Mouse (Mus musculus) small intestine, adult 2 months (tissue): ENCODE results near the gene Nfasc. TPM values are rescaled to one million over a fixed set of nuclear protein-coding genes. Genes with fewer than 3 reads are reported as not detected.

Source experiments
- H3K27ac ChIP-seq: fragments of 200-500 bp; 2 replicates; pipeline ENCODE4 v1.5.1; 2012; ENCODE audit warnings: low read depth, low read length, control low read depth, inconsistent platforms; ENCODE audit not compliant: insufficient read depth
- H3K27me3 ChIP-seq: fragments of 200-500 bp; 2 replicates; pipeline ENCODE4 v1.6.1; 2012; ENCODE audit warnings: mild to moderate bottlenecking, moderate library complexity, low read length, inconsistent platforms; ENCODE audit not compliant: control insufficient read depth, insufficient read depth
- H3K36me3 ChIP-seq: fragments of 200-500 bp; 2 replicates; pipeline ENCODE4 v1.6.1; 2012; ENCODE audit warnings: mild to moderate bottlenecking, low read length, control low read depth, inconsistent platforms; ENCODE audit not compliant: control insufficient read depth, insufficient read depth
- H3K4me1 ChIP-seq: fragments of 200-500 bp; 2 replicates; pipeline ENCODE4 v1.6.1; 2012; ENCODE audit warnings: low read length, inconsistent platforms, mixed read lengths; ENCODE audit not compliant: control insufficient read depth, insufficient read depth, insufficient read length
- H3K4me3 ChIP-seq: fragments of 200-500 bp; 2 replicates; pipeline ENCODE4 v1.5.1; 2012; ENCODE audit warnings: low read depth, mild to moderate bottlenecking, control low read depth, inconsistent platforms, low read length, moderate library complexity
- CTCF ChIP-seq: fragments of 200-500 bp; IDR thresholded peaks from 2 replicates; pipeline ENCODE4 v1.5.1; 2012; ENCODE audit warnings: low read depth, mild to moderate bottlenecking, control low read depth, inconsistent platforms, low read length, moderate library complexity, mixed read lengths; ENCODE audit not compliant: insufficient replicate concordance, insufficient read length; ENCODE audit errors: extremely low read depth
- POLR2A ChIP-seq: fragments of 200-500 bp; IDR thresholded peaks from 2 replicates; pipeline ENCODE4 v1.6.1; 2012; ENCODE audit warnings: low read depth, mild to moderate bottlenecking, control low read depth, inconsistent platforms, low read length, moderate library complexity
- WGBS: fragments of 180-500 bp; shearing (Covaris S2); methylation state at CpG from one replicate; pipeline ENCODE4 v1.1.7; 2018; 5-methylcytosine and 5-hydroxymethylcytosine counted together
- polyA plus RNA-seq: library from polyadenylated mRNA; depleted of rRNA; stranded (reverse); fragments of >200 nt; gene quantifications from 2 replicates; pipeline ENCODE4 v1.2.3, GENCODE M21; 2012

Gene Nfasc
- polyA plus RNA-seq, 1 experiment: 0.90 TPM

DNA sequence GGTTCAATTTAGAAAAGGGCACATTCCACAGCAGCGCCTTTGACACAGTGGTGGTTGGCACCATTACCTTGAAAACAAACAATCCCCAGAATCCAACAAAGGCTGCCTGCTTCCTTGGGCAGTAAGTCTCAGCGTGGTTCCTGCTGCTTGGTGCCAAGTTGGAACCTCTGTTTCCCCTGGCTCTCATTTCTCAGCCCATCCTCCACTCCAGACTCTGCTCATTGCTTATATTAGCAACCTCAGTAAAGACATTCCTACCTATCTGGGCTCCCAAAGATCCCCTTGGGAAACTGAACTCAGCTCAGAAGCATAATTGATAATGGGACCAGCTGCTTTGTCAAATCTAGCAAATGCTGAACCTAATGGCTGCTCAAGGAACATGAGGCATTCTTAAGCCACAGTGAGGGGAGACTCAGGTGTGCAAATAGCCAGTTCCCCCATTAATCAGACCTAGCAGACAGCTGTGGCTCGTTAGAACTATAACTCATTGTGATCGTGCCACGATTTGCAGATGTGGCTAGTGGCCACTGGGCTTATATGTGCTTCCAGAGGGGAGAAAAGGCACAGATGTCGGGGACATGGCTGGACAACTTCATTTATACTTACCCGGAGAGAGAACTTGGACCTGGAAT is 115.4 kb downstream of the Nfasc start:
- WGBS: 62% methylated on average over 7 of the region's 7 CpGs
- Histone ChIP-seq H3K4me1 (no peaks in the 10 kb centered on the region), H3K27me3 (no peaks in the 10 kb centered on the region), H3K36me3 (no peaks in the 10 kb centered on the region), H3K27ac (no peak overlapping the region), H3K4me3 (no peak overlapping the region)
- TF ChIP-seq CTCF (no peak), POLR2A (no peak)

DNA sequence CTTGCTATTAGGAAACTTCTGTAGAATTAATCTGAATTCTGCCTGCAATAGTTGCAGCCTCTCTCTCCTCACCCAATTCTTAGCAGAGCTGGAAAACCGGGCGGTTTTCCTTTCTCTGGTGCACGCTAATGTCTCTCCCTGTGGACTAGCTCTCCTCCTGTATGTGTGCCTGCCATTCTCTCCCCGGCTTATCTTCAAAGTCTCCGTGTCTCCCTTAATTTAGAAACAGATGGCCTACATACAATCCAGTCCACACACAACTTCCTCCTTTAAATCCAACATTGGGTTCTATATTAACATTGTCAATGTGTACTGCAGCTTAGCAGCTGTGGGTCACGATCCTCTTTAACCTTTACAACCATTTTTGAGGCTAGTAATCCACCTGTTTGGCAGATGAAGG is 116.6 kb downstream of the Nfasc start:
- WGBS: 60% methylated on average over 6 of the region's 6 CpGs
- H3K27ac ChIP-seq: no peak overlapping the region
- H3K27me3 ChIP-seq: no peaks in the 10 kb centered on the region
- no peaks in the 10 kb centered on the region for H3K4me1 ChIP-seq
- no peak overlapping the region for H3K4me3 ChIP-seq
- TF ChIP-seq CTCF: no peak
- TF ChIP-seq POLR2A: no peak
- H3K36me3 ChIP-seq: no peaks in the 10 kb centered on the region

DNA sequence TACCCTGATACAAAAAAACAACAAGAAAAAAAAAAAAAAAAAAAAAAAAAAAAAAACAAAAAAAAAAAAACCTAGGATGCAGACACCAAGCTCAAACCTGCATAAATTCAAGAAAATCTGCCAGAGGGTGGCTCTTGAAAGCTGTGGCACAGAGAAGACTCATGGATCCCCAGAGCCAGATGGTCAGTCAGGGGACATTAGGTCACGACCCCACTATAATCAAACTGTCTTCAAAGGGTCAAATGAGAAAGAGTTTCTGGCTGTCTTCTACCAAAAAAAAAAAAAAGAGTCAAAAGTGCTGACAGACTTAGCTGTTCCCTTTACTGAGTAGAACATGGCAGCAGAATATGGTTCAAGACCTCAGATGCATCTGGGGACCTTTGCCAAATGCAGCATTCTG is 117.1 kb downstream of the Nfasc start:
- Histone ChIP-seq H3K27me3 (no peaks in the 10 kb centered on the region), H3K4me3 (no peak overlapping the region), H3K27ac (no peak overlapping the region), H3K36me3 (no peaks in the 10 kb centered on the region), H3K4me1 (no peaks in the 10 kb centered on the region)
- TF ChIP-seq CTCF (no peak), POLR2A (no peak)
- 48% methylated on average over 1 of the region's 1 CpGs for WGBS

DNA sequence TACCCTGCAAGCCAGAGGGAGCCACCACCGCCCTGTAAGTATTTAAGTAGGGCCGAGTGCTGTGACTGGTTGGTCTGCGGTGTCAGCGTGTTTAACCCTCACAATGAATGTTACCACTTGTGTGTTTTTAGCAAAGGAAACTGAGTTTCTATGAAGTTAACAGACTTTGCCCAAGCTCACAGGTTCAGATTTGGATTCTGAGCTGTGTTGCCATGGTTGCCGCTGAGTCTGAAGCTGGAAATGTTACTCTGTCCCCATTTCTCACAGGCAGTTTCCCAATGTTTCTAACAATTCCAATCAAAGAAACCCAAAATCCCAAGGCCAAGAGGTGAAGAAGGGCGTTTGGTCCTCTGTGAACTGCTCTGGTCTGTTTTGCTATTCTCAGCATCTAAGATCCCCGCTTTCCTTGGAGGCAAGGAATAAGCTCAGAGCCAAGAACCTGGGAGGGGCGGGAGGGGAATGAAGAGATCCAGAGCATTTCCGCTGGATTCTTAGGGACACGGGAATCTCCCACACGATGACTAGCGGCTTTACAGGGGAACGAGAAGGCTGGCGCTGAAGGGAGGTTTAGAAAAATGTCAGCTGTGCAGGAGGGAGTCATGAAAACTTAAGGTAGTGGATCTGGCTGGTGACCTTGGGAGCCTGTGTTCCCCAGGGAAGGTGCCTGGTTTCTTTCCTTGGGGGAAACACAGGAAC is 117.8 kb downstream of the Nfasc start:
- TF ChIP-seq POLR2A (no peak), CTCF (no peak)
- Histone ChIP-seq H3K27me3 (no peaks in the 10 kb centered on the region), H3K4me3 (no peak overlapping the region), H3K36me3 (no peaks in the 10 kb centered on the region), H3K4me1 (no peaks in the 10 kb centered on the region), H3K27ac (no peak overlapping the region)
- 48% methylated on average over 14 of the region's 14 CpGs for WGBS

DNA sequence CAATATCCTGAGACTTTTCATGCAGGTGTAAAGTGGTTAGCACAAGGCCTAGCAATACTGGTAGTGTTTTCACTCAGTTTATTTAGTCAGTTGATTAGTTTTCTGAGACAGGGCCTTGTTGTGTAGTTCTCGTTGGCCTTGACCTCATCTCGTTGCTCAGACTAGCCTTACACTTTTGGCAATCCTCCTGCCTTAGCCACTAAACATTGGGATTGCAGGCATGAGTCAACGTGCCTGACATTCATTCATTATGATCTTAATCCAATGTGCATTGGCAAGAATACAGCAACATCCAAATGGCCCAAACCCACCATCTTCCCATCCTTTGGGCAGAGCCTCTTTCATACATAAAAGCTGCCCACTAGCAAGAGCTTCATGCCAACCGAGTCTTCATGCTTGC is 129.5 kb downstream of the Nfasc start:
- H3K4me1 ChIP-seq: no peaks in the 10 kb centered on the region
- TF ChIP-seq POLR2A (no peak), CTCF (no peak)
- H3K36me3 ChIP-seq: no peaks in the 10 kb centered on the region
- H3K4me3 ChIP-seq: no peak overlapping the region
- H3K27me3 ChIP-seq: no peaks in the 10 kb centered on the region
- no peak overlapping the region for H3K27ac ChIP-seq
- 66% methylated on average over 4 of the region's 4 CpGs for whole genome bisulfite sequencing

DNA sequence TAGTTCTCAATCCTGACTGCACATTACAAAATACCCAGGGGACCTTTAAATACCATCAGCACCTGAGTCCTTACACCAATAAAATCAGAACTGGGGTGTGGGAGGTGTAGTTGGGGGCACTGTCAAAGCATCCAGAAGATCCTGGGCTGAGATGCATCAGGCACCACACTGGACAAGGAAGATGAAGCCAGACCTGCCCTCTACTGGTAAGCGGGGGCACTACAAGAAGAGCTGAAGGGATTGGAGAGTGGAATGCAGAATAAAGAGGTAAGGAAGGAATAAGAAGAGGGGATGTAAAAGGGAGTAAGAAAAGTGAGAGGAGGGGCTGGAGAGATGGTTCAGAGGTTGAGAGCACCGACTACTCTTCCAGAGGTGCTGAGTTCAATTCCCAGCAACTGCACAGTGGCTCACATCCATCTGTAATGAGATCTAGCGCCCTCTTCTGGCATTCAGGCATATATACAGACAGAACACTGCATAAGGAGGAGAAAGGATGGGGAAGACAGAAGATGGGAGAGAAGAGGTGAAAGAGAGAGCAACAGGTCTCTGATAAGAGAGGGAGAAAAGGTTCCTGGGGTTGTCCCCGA is 132.5 kb downstream of the Nfasc start:
- Histone ChIP-seq H3K4me3 (no peak overlapping the region), H3K27ac (no peak overlapping the region), H3K27me3 (no peaks in the 10 kb centered on the region), H3K4me1 (no peaks in the 10 kb centered on the region), H3K36me3 (no peaks in the 10 kb centered on the region)
- TF ChIP-seq POLR2A: no peak
- TF ChIP-seq CTCF: peak; percentile 68; the same call in 1 of the 2 replicates
- WGBS: 35% methylated on average over 4 of the region's 4 CpGs

DNA sequence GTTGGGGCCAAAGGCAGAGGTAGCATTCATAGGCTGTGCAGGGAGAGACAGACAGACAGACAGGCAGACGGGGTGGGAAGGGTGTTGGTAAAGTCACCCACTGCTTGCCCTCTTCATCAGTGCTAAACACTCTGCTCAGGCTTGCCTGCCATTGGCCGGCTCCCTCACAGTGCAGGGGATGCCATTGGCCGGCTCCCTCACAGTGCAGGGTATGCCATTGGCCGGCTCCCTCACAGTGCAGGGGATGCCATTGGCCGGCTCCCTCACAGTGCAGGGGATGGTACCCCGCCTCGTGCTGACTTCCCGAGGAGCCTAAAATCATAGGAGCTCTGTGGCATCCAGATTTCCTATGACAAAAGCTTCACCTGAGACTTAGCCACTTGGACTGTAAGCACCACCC is 139.4 kb downstream of the Nfasc start:
- Histone ChIP-seq H3K27ac (no peak overlapping the region), H3K4me1 (no peaks in the 10 kb centered on the region), H3K27me3 (no peaks in the 10 kb centered on the region), H3K4me3 (no peak overlapping the region), H3K36me3 (no peaks in the 10 kb centered on the region)
- WGBS: 40% methylated on average over 8 of the region's 8 CpGs
- TF ChIP-seq CTCF (no peak), POLR2A (no peak)

DNA sequence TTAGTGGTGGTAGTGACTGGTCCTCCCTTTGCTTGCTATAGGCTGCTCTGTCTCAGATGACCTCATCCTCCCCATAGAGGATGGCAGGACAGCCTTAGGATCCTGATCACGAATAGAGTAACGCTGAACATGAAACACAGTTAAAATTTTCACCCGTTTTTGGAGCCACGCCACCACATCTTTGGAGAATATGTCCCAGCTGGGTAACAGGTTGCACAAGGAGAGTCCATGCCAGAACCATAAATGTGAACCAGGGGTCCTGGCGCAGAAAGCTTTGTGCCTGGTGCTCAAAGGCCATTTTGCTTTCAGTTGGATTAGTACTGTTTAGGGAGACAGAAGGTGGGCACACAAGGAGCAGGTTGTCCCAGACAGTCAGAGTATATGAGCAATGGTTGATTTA is 143.6 kb downstream of the Nfasc start:
- Histone ChIP-seq H3K27me3 (no peaks in the 10 kb centered on the region), H3K36me3 (no peaks in the 10 kb centered on the region), H3K4me3 (no peak overlapping the region), H3K27ac (no peak overlapping the region), H3K4me1 (no peaks in the 10 kb centered on the region)
- 87% methylated on average over 5 of the region's 5 CpGs for WGBS
- TF ChIP-seq POLR2A (no peak), CTCF (no peak)
